Mouse (Mus musculus) c-Kit-positive CD71-negative TER-119-negative erythroid progenitor cells, embryonic 14.5 days (primary cell): ENCODE results near the gene Vps13a.

Source experiments
- DNase-seq: peaks from one replicate; pipeline ENCODE4 v3.0.0-alpha.2; 2013; ENCODE audit warnings: low read depth

Gene Vps13a

GRCm38 (mm10) chr19:16579656-16580260 is 201.0 kb downstream of the Vps13a start:
- DNase-seq: no peak

GRCm38 (mm10) chr19:16576790-16577189 is 203.9 kb downstream of the Vps13a start:
- DNase-seq: no peak
